Mouse (Mus musculus): ENCODE measurements around the gene Kit.

- TF ChIP-seq POLR2A (IDR thresholded peaks at IDR 0.05; ENCODE audit: low read depth, low read length) (no peak), CTCF (IDR thresholded peaks at IDR 0.05; ENCODE audit: extremely low read depth, insufficient read length, insufficient replicate concordance, low read depth, low read length) (no peak)
Measured at GRCm38 (mm10) chr5:75598491-75598890, 23.8 kb downstream of the Kit start.
